Mouse (Mus musculus) heart, embryonic 11.5 days (tissue): ENCODE measurements around the gene Col23a1. TPM values are rescaled to one million over a fixed set of nuclear protein-coding genes. Genes with fewer than 3 reads are reported as not detected.
A peak's percentile ranks its signal among the peaks of the same experiment; 100 is the strongest.

Experiments
- ATAC-seq: fragments of 200-750 bp; cut with Nextera tagmentation; replicated peaks from 2 replicates; pipeline ENCODE4 v1.8.0; 2017; ENCODE audit warnings: moderate library complexity; ENCODE audit not compliant: insufficient number of reproducible peaks, low FRiP score, low TSS enrichment
- H3K27ac ChIP-seq: fragments of 300-500 bp; sonication (generic); 2 replicates; pipeline ENCODE4 v1.5.1; 2014; ENCODE audit warnings: mild to moderate bottlenecking, low read depth, low read length
- H3K27me3 ChIP-seq: fragments of 300-500 bp; sonication (generic); 2 replicates; pipeline ENCODE4 v1.6.1; 2014; ENCODE audit warnings: mild to moderate bottlenecking, low read length, mixed read lengths; ENCODE audit not compliant: control insufficient read depth, insufficient read depth
- H3K36me3 ChIP-seq: fragments of 300-500 bp; sonication (generic); 2 replicates; pipeline ENCODE4 v1.6.1; 2014; ENCODE audit warnings: mild to moderate bottlenecking, low read length, moderate library complexity, mixed read lengths; ENCODE audit not compliant: control insufficient read depth, insufficient read depth
- H3K4me1 ChIP-seq: fragments of 300-500 bp; sonication (generic); 2 replicates; pipeline ENCODE4 v1.6.1; 2014; ENCODE audit warnings: low read length; ENCODE audit not compliant: control insufficient read depth, insufficient read depth
- H3K4me2 ChIP-seq: fragments of 300-500 bp; sonication (generic); 2 replicates; pipeline ENCODE4 v1.6.1; 2014; ENCODE audit warnings: mild to moderate bottlenecking, moderate library complexity
- H3K4me3 ChIP-seq: fragments of 300-500 bp; sonication (generic); 2 replicates; pipeline ENCODE4 v1.5.1; 2014; ENCODE audit warnings: low read depth, low read length
- H3K9ac ChIP-seq: fragments of 300-500 bp; sonication (generic); 2 replicates; pipeline ENCODE4 v1.6.1; 2014; ENCODE audit warnings: mild to moderate bottlenecking, low read depth, low read length, moderate library complexity
- H3K9me3 ChIP-seq: fragments of 300-500 bp; sonication (generic); replicated peaks from 2 replicates; pipeline ENCODE4 v1.6.1; 2016; ENCODE audit warnings: low read length; ENCODE audit not compliant: control insufficient read depth
- WGBS: fragments of 180-500 bp; shearing (Covaris S2); extraction: QIAGEN DNeasy Blood & Tissue Kit; methylation state at CpG from one replicate; pipeline ENCODE4 v1.1.7; 2014; ENCODE audit not compliant: insufficient replicate concordance; 5-methylcytosine and 5-hydroxymethylcytosine counted together
- polyA plus RNA-seq: library from polyadenylated mRNA; unstranded; fragments of >200 nt; fragmentation: Nextera tagmentation; extraction: Ambion mirVana; gene quantifications from 2 replicates; pipeline ENCODE4 v1.2.1, GENCODE M21; 2014

Col23a1 gene
- polyA plus RNA-seq, 1 experiment from 2014 or later, result 10.3 TPM

DNA sequence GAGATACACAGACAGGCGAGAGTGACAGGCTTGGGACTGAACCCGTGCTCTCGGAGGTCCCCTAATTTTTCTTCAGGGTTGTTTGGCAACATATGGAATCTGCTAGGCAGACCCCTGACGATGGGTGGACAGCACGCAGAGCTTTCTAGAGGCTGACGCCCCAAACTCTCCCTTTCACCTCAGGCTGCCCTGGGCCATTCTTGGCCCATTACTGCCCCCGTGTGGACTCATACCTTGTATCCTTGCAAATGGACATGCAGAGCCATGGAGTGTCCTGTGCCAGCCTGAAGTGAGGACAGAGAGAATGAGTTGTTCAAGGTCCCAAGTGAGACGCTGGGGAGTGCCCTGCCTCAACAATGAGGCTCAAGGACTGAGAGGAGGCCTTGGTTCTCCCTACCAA is 293.0 kb downstream of the Col23a1 start:
- Histone ChIP-seq H3K36me3 (peaks cover 9% of the 10 kb centered on the region; the same call in 1 of the 2 replicates), H3K4me2 (no peak overlapping the region), H3K4me1 (peaks cover 12% of the 10 kb centered on the region), H3K27ac (no peak overlapping the region), H3K27me3 (no peaks in the 10 kb centered on the region), H3K9ac (no peak overlapping the region), H3K9me3 (no peaks in the 10 kb centered on the region), H3K4me3 (no peak overlapping the region)
- 21% methylated on average over 8 of the region's 8 CpGs for WGBS
- no peak for ATAC-seq

DNA sequence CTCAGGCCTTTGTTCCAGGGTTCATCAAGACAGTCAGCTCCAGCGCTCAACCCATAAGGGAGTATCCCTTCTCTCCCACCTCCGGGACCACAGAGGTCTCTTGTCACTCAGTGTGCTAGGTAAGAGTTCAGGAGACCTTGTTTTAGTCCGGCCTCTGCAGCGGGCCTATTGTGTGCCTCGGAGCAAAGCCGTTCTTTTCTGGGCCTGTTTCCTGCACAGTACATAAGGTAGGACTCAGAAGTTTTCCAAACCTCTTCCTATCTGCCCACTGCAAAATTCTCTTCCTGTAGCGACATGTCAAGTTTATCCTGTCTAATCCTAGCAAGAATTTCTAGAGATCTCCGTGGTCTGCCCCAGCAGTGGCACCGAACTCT is 294.3 kb downstream of the Col23a1 start:
- H3K4me2 ChIP-seq, result peak overlapping the region; percentile 92
- WGBS, result 19% methylated on average over 9 of the region's 9 CpGs
- H3K27ac ChIP-seq, result peak overlapping the region; percentile 94
- peak overlapping the region; percentile 92 for H3K9ac ChIP-seq
- 0 out of 2 replicates have a peak, but pooled peaks cover 3% of the 10 kb centered on the region for H3K9me3 ChIP-seq
- peaks cover 19% of the 10 kb centered on the region for H3K36me3 ChIP-seq
- peaks cover 12% of the 10 kb centered on the region for H3K4me1 ChIP-seq
- H3K27me3 ChIP-seq, result no peaks in the 10 kb centered on the region
- H3K4me3 ChIP-seq, result peak overlapping the region; percentile 80
- ATAC-seq, result 0 out of 2 replicates have a peak, but pooled peaks have one; percentile 2

DNA sequence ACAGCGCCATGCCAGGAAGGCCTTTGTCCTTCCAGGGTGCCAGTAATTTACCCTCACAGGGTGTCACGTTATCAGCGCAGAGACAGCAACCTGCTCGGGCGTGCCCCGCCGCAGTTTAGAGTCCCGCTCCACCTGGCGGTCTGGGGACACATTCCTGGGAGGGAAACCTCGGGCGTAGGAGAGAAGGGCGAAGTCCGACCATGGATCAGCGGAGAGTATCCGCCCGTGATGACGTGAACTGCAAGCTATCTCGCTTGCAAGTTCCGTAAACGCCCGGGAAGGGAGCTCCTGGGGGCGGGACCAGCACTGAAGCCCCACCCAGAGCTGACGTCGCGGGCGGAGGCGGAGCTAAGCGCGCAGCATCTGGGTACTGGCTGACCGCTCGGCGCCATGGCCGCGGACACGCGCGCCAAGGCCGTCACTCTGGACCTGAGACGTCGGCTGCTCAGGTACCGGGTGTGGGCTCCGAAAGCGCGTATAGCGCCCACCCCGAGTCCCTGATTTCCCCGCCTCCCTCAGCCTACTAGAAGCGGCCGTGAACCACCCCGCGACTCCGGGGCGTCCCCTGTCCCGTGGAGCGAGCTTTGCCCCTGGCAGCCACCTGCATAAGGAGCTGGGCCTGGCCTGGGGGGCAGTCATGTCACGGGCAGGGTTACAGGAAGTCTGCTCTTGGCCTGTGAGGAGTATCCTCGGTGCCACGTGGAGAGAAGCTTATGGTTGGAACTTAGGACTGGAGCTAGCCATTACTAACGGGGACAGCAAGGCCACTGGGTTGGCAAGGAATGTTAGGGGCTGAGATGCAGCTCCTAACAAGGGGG is 294.9 kb downstream of the Col23a1 start, which contains the start of gene Phykpl:
Gene Phykpl (plus strand): TSS at position 327 of the 818 bp plus-strand sequence.
- Histone ChIP-seq H3K4me2 (peak within 1 kb of the TSS; percentile 92), H3K9me3 (0 out of 2 replicates have a peak, but pooled peaks cover 3% of the 10 kb centered on the region), H3K27me3 (no peaks in the 10 kb centered on the region), H3K36me3 (peaks cover 24% of the 10 kb centered on the region), H3K9ac (peak within 1 kb of the TSS; percentile 92), H3K4me3 (peak within 1 kb of the TSS; percentile 80), H3K27ac (peak within 1 kb of the TSS; percentile 94), H3K4me1 (peaks cover 12% of the 10 kb centered on the region)
- under 1% methylated on average over 59 of the region's 59 CpGs for WGBS
- ATAC-seq, result peak; percentile 90

GRCm38 (mm10) chr11:51585608-51586252 is 296.0 kb downstream of the Col23a1 start:
- H3K4me1 ChIP-seq, result peaks cover 12% of the 10 kb centered on the region
- H3K36me3 ChIP-seq, result peaks cover 29% of the 10 kb centered on the region
- H3K4me2 ChIP-seq, result peak overlapping the region; percentile 92
- H3K9me3 ChIP-seq, result 0 out of 2 replicates have a peak, but pooled peaks cover 3% of the 10 kb centered on the region
- H3K27me3 ChIP-seq, result no peaks in the 10 kb centered on the region
- peak overlapping the region; percentile 80 for H3K4me3 ChIP-seq
- H3K27ac ChIP-seq, result no peak overlapping the region
- 60% methylated on average over 8 of the region's 8 CpGs for WGBS
- no peak for ATAC-seq
- H3K9ac ChIP-seq, result peak overlapping the region; percentile 92

- Histone ChIP-seq H3K4me2 (no peak overlapping the region), H3K4me1 (peaks cover 12% of the 10 kb centered on the region), H3K36me3 (peaks cover 33% of the 10 kb centered on the region), H3K9me3 (0 out of 2 replicates have a peak, but pooled peaks cover 3% of the 10 kb centered on the region), H3K4me3 (no peak overlapping the region), H3K9ac (no peak overlapping the region), H3K27me3 (no peaks in the 10 kb centered on the region), H3K27ac (no peak overlapping the region)
- no peak for ATAC-seq
- whole genome bisulfite sequencing, result 92% methylated on average over 13 of the region's 13 CpGs
These were observed 296.7 kb downstream of the Col23a1 start for GRCm38 (mm10) chr11:51586411-51586810.

DNA sequence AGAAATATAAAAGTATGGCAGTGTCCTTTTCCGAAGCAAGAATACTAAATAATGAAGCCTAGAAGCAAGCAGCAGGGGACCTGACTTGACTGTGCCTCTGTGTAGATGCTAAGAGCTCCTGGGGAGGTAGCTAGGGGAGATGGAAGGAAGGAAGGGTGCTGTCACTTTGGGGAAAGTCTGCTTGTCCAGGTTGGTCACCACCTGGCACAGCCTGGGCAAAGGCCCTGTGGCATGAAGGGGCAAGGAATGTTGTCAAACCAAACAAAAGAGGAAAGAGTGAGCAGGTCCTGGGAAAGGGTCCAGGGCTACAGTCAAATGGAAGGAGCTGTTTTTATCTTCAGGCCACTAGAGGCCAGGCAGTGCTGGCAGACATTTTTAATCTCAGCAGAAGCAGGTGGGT is 297.3 kb downstream of the Col23a1 start:
- no peak overlapping the region for H3K9ac ChIP-seq
- peaks cover 12% of the 10 kb centered on the region for H3K4me1 ChIP-seq
- no peak for ATAC-seq
- no peaks in the 10 kb centered on the region for H3K27me3 ChIP-seq
- H3K36me3 ChIP-seq, result peaks cover 37% of the 10 kb centered on the region
- no peak overlapping the region for H3K27ac ChIP-seq
- H3K4me2 ChIP-seq, result no peak overlapping the region
- 0 out of 2 replicates have a peak, but pooled peaks cover 3% of the 10 kb centered on the region for H3K9me3 ChIP-seq
- H3K4me3 ChIP-seq, result no peak overlapping the region
- 97% methylated on average over 1 of the region's 1 CpGs for WGBS

GRCm38 (mm10) chr11:51588833-51589232 is 299.1 kb downstream of the Col23a1 start:
- ATAC-seq, result no peak
- Histone ChIP-seq H3K27me3 (no peaks in the 10 kb centered on the region), H3K4me1 (peaks cover 12% of the 10 kb centered on the region), H3K36me3 (peaks cover 51% of the 10 kb centered on the region), H3K9ac (no peak overlapping the region), H3K4me3 (no peak overlapping the region), H3K9me3 (0 out of 2 replicates have a peak, but pooled peaks cover 3% of the 10 kb centered on the region), H3K4me2 (no peak overlapping the region), H3K27ac (no peak overlapping the region)
- 97% methylated on average over 3 of the region's 3 CpGs for WGBS

- Histone ChIP-seq H3K36me3 (peaks cover 58% of the 10 kb centered on the region), H3K27ac (no peak overlapping the region), H3K4me3 (no peak overlapping the region), H3K4me2 (no peak overlapping the region), H3K9me3 (0 out of 2 replicates have a peak, but pooled peaks cover 3% of the 10 kb centered on the region), H3K27me3 (no peaks in the 10 kb centered on the region), H3K4me1 (peaks cover 9% of the 10 kb centered on the region), H3K9ac (no peak overlapping the region)
- no peak for ATAC-seq
These were observed 300.3 kb downstream of the Col23a1 start for GRCm38 (mm10) chr11:51590002-51590401.
